Mouse (Mus musculus): ENCODE data around the gene Cbx5. TPM values are rescaled to one million over a fixed set of nuclear protein-coding genes. Genes with fewer than 3 reads are reported as not detected.

The Cbx5 gene
- total RNA-seq, 2 experiments from 2014 or later = 120 to 225 TPM

DNA sequence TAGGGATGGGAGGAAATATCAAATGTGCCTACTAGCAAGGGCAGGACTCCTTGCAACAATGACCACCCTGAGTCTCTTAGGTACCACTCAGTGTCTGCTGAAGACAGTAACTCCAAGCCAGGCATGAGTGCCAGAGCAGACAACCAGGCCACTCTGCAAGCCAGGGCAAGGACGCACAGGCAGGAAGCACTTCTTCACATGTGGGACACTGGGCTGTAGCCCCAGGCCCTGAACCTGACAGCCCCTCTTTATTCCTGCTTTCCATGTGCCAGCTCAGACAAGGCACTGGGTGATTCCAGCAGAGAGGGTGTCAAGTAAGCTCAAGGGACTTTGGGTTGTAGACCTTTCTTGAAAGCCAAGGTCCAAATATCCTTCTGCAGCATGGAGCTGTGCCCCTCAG, 60.8 kb downstream of the Cbx5 start:
- ATAC-seq (replicated peaks; ENCODE audit: poor library complexity, severe bottlenecking) = no peak

DNA sequence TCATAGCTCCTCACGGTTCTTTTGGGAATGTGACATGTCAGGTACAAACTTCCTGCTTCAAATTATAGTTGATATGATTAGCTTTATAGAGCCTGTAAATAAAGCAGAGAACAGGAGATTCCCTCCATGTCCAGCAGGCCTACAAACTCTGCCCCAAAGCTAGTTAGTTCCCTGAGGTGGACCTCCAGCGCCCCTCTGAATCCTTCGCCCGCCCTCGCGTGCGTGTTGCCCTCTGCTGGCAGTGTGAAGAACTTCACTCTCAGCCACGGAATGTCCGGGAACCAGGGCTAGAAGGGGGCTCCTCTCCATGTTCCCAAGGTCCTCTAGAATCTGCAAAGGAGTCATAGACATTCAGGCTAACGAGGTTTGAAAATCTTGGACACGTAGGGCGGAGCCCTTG, 61.5 kb downstream of the Cbx5 start:
- peak; percentile 53 for ATAC-seq (replicated peaks; ENCODE audit: poor library complexity, severe bottlenecking)

DNA sequence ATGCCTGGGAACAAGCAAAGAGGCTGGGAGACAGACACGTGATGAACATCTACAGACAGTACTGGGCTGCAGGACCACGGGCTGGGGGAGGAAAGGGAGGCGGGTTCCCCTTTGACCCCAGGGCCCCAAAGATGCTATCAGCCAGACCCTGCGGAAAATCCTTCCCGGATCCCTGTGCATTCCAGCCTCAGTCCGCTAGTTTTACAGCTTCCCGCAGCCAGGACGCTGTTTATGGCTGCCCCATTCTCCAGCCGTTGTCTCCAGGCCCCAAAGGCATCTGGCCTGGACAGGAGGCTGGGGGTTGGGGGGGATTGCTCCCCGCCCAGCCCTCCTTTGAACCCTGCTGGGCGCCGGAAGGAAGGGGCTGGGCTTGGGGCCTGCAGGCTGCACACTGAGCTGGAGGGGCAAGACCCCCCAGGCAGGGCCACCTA, 62.0 kb downstream of the Cbx5 start:
- no peak for ATAC-seq (replicated peaks; ENCODE audit: poor library complexity, severe bottlenecking)

DNA sequence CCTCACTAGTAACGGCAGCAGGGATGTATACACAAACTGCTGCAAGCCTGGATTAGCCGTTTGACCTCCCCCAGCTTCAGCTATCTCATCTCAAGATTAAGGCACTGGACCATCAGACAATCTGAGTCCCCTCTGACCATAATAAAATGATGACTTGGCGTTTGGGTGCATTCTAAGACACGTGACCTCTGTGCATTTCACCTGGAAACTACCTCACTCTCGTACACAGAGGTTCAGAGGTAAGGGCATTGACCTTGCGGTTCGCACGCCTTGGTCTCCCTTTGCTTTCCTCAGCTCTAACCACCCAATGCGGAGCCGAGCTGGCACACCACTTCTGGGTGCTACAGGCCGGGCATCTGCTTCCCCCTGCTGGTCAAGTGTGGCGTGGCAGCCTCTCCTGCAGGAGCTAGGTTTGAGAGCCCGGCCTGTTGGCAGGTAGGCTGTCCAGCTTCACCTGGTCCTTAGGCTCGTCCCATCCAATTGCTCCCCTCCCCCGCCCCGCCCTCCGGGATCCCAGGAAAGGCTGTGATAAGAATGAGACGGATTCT, 62.7 kb downstream of the Cbx5 start:
- ATAC-seq (replicated peaks; ENCODE audit: poor library complexity, severe bottlenecking) = peak; percentile 74

DNA sequence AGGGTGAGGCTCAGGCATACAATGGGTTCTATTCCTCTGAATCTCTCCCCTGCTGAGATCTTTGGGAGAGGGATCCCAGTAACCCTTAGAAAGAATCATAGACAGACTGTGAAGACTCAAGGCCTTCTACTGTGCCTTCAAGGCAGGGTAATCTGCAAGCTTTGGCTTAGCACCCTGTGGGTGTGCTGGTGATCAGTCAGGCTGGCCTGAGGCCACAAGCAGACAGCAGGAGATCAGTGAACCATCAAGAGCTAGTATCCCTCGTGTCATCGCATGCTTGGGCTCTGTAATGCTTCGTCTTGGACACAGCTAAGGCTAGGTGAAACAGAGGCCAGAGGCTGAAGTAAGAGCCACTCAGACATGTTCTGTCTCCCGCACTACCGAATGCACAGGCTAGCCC, 66.4 kb downstream of the Cbx5 start:
- no peak for ATAC-seq (replicated peaks; ENCODE audit: poor library complexity, severe bottlenecking)

- peak; percentile 45; the same call in 1 of the 2 replicates for ATAC-seq (replicated peaks; ENCODE audit: poor library complexity, severe bottlenecking)
Observed at GRCm38 (mm10) chr15:103172537-103172936, 67.1 kb downstream of the Cbx5 start.

- no peak for ATAC-seq (replicated peaks; ENCODE audit: poor library complexity, severe bottlenecking)
Observed at GRCm38 (mm10) chr15:103171276-103171675, 68.3 kb downstream of the Cbx5 start.

GRCm38 (mm10) chr15:103170316-103170679, 69.3 kb downstream of the Cbx5 start:
- no peak for ATAC-seq (replicated peaks; ENCODE audit: poor library complexity, severe bottlenecking)

DNA sequence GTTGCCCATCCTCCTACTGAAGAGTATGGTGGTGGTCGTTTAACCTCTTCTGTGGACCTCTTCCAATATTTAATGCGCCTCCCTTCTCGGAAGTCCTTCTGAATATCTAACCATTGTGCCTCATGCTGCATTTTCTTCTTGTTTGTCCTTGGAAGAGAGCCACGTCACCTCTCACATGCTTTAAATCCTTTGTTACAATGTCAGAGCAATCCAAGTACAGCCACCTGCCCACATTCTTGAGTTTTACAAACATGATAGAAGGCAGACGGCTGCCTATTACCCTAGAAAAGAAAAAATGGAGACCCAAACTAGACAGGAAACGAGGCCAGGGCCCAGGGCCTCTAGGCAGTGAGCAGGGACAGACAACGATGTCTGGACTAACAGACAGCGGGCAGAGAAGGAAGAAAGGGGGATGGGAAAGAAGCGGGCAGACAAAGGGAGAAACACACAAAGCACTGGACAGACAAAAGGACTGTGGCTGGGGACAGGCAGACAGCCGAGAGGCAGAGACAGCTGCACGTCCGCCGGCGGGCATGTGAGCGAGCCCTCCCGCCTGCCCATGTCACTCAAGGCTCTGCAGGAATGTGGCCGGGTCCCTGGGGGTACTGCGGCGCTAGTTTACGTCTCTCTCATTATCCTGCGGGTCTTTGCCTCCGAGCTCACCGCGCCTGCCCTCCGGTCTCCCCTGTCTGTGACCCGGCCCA, 69.9 kb downstream of the Cbx5 start:
- ATAC-seq (replicated peaks; ENCODE audit: poor library complexity, severe bottlenecking) = no peak

DNA sequence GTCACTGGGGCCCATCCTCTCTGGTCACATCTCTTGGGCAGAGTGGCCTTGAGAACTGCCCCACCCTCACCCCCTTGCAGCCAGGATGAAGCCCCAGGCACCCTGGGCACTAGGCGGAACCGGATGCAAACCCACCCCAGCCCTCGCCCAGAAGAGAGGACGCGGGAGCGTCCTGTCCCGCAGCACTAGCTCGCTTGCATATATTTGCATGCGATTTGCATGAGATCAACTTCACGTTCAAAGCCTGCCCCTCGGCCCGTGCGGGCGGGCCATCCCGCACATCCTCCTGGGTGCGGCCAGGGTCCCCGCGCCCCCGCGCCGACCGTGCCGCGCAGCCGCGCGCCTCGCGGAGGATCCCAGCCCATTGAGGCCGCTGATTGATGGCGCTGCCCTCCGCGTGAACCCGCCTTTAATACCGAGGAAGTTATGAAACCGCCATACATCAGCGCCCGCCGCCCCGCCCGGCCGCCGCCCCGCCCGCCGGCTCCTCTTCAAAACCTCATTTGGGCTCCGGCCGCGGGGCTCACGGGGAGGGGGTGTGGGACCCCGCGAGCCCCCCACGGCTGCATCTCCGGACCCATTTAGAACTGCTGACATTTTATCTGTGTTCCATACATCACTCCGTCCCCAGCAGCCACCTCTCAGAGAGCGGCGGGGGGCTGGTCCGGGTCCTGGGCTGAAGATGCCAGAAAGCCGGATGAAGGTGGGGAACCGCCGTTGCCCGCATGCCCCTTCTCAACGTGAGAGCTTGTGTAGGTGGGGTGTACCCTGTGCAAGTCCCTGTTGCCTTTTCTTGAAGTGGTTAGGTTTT, 70.6 kb downstream of the Cbx5 start:
- ATAC-seq (replicated peaks; ENCODE audit: poor library complexity, severe bottlenecking) = peak; percentile 45

GRCm38 (mm10) chr15:103167786-103168185, 71.8 kb downstream of the Cbx5 start:
- ATAC-seq (replicated peaks; ENCODE audit: poor library complexity, severe bottlenecking) = no peak

DNA sequence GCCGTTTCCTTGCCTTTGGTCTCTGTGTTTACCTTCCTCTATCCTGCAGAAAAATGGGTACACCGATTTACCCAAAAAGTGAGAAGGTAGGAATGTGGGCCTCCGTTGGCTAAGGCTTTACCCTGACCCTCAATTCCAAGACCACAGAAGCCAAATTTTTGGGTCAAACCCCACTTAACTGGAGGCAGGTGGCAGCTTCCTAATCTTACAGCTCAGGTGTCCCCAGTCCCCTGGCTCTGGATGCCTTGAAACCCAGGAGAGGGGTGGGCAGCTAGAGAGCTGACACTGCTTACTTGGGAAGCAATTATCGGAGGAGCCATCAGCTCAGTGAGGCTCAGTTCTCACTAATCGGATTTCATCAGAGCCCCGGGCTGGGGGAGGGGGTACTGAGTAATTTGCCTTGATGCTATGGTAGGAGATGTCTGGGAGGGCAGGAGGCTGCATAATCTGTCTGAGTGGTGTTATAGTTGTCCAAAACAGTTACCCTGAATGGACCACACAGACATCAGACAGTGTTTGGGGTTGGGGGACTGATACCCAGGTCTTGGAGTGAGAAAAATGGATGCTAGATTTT, 72.5 kb downstream of the Cbx5 start, which contains the start of gene Smug1:
Gene Smug1, minus strand, starts transcription at position 51 of the 574 bp plus-strand sequence.
- ATAC-seq (replicated peaks; ENCODE audit: poor library complexity, severe bottlenecking) = no peak

GRCm38 (mm10) chr15:103165924-103166323, 73.7 kb downstream of the Cbx5 start:
- no peak for ATAC-seq (replicated peaks; ENCODE audit: poor library complexity, severe bottlenecking)

DNA sequence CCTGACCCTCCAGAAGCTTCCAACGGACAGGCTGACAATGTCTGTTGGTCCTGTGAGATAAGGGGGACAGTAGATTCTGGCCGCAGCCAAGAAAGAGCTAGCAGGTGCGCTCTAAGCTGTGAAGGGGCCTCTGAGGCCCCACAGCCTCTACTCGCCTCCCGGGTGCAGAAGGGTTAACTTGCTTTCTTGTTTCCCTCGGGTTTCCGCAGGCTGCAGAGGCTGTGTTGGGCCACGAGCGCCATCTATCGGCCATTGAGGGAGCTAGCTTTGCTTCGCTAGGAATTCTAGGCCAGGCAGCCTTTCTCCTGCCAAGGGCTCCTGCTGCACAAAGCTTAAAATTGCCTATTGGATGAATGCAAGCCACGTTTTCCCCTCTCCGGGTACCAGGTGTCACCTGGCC, 74.2 kb downstream of the Cbx5 start:
- peak; percentile 54 for ATAC-seq (replicated peaks; ENCODE audit: poor library complexity, severe bottlenecking)

GRCm38 (mm10) chr15:103163182-103163919, 76.3 kb downstream of the Cbx5 start:
- peak; percentile 89 for ATAC-seq (replicated peaks; ENCODE audit: poor library complexity, severe bottlenecking)

- ATAC-seq (replicated peaks; ENCODE audit: poor library complexity, severe bottlenecking) = no peak
Observed at GRCm38 (mm10) chr15:103157585-103157984, 82.0 kb downstream of the Cbx5 start.

DNA sequence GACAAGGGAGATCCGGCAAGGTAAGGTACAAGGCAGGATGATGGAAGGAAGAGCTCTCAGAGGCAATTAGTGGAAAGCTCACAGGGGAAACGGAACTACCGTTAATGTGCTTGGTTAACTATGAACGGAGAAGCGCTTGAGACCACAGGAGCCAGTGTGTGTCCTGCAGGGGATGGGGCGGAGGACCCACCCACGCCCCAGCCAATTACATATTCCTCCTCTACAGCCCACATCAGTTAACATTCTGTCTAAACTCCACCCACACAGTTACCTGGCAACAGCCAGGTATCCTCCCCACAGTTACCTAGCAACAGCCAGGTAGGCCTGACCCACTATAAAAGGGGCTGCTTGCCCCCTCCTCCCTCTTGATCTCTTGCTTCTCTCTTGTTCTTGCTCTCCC, 82.7 kb downstream of the Cbx5 start:
- ATAC-seq (replicated peaks; ENCODE audit: poor library complexity, severe bottlenecking) = no peak

DNA sequence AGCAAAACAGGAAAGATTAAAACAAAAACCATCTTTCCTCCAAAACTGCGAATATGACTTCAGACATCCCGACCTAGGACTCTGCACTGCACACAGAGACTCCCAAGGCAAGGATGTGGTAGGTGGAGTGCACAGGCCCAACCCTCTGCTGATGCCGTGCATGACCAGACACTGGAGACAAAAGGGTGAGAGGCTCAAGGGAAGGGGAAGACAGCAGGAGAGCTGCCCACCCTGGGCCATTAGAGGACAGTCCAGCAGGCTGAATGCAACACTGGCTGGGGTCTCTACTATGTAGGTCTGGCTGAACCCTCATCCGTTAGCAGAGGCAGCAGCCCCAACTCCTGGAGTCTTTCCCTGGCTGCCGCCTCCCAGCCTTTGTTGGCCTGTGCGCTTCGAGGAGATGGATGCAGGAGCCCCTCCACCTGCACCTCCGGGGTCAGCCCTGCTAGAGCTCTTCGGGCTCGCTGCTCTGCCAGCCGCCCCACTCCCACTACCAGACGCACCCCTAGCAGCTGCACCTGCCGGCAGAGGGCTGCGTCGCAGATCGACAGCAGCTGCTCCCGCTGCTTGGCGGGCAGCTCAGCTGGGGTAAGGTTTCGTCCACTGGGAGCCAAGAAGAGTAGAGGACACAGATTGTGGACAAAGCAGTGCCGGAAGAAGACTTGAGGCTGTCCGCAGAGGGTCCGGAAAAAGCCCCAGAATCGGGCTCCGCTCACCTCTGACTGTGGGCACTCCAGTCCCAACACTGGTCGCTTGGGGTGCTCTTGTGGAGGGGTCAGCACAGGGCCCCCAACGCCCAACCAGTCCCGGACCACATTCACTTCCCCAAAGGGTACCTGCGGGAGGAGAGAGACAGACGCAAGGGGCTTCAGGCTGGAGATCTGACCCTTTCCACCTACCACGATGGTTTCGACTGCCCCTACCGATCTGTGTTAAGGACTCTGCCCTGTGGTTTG, 84.0 kb downstream of the Cbx5 start:
- ATAC-seq (replicated peaks; ENCODE audit: poor library complexity, severe bottlenecking) = no peak

Measured in granulocyte monocyte progenitor cell, adult 5-6 weeks (primary cell).